Mouse (Mus musculus): ENCODE data around the gene Ncan. TPM values are rescaled to one million over a fixed set of nuclear protein-coding genes. Genes with fewer than 3 reads are reported as not detected.

The Ncan gene
- polyA plus RNA-seq, 1 experiment, result not detected

DNA sequence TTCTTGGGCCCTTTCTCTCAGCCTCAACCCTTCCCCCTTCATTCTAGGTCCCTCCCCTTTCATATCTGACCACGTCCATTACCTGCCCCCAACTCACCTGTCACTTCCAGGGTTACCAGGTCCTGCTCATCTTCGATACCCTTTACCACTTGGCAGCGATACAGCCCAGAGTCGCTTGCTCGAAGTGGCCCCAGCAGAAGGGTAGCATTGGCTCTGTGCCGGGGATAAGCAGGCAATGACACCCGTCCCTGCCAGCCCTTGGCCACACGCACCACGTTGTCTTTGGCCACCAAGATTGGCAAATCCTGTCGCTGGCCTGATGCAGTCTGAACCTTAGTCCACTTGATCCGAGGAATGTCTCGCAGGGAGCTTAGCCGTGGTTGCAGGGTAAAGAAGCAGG lies 5.8 kb downstream of the Ncan start:
- no peak overlapping the region for H3K4me3 ChIP-seq (replicated peaks)
- peaks cover 3% of the 10 kb centered on the region; the same call in 1 of the 2 replicates for H3K9me3 ChIP-seq (ENCODE audit: control insufficient read depth, low read length)
- peaks cover 98% of the 10 kb centered on the region for H3K27me3 ChIP-seq (ENCODE audit: control insufficient read depth)
- no peak for TF ChIP-seq TAL1 (IDR thresholded peaks at IDR 0.05; ENCODE audit: low read length)
- no peak for TF ChIP-seq GATA1 (IDR thresholded peaks at IDR 0.05; ENCODE audit: low read length)
- H3K36me3 ChIP-seq (ENCODE audit: control insufficient read depth), result no peaks in the 10 kb centered on the region
- H3K4me1 ChIP-seq (ENCODE audit: control insufficient read depth), result no peaks in the 10 kb centered on the region

GRCm38 (mm10) chr8:70114488-70114887 lies 6.2 kb downstream of the Ncan start:
- no peaks in the 10 kb centered on the region for H3K4me1 ChIP-seq (ENCODE audit: control insufficient read depth)
- H3K9me3 ChIP-seq (ENCODE audit: control insufficient read depth, low read length), result peaks cover 3% of the 10 kb centered on the region; the same call in 1 of the 2 replicates
- TF ChIP-seq TAL1 (IDR thresholded peaks at IDR 0.05; ENCODE audit: low read length) (no peak), GATA1 (IDR thresholded peaks at IDR 0.05; ENCODE audit: low read length) (no peak)
- peaks cover 98% of the 10 kb centered on the region for H3K27me3 ChIP-seq (ENCODE audit: control insufficient read depth)
- H3K4me3 ChIP-seq (replicated peaks), result no peak overlapping the region
- H3K36me3 ChIP-seq (ENCODE audit: control insufficient read depth), result no peaks in the 10 kb centered on the region

- TF ChIP-seq TAL1 (IDR thresholded peaks at IDR 0.05; ENCODE audit: low read length), result no peak
- no peak for TF ChIP-seq GATA1 (IDR thresholded peaks at IDR 0.05; ENCODE audit: low read length)
- H3K9me3 ChIP-seq (ENCODE audit: control insufficient read depth, low read length), result peaks cover 3% of the 10 kb centered on the region; the same call in 1 of the 2 replicates
Measured at GRCm38 (mm10) chr8:70112401-70113016, 8.2 kb downstream of the Ncan start.

DNA sequence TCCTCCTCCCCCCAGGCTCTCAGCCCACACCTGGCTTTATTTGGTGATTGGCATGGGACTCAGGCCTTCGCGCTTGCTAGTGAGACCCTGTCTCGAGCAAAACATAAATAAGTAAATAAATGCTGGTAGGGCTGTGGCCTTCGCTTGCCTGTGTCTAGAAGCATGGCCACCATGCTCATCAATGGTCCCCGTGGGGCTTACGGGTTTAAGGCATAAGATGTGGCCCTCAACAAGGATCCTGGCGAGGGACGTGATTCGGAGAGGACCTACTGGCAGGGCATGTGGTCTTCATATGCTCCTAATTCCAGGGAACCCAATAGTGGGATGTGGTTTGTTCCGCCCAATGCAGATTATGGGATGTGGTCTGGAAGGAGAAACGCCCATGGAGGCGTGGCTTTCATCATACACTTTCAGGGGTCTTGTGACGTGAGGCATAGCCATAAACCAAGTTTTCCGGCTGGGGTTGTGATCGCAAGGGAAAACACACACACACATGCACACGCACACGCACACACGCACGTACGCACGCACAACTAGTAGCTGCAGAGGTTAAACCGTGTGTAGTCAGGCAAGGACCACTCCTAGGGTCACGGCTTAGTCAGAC lies 9.4 kb downstream of the Ncan start:
- H3K36me3 ChIP-seq (ENCODE audit: control insufficient read depth), result no peaks in the 10 kb centered on the region
- no peaks in the 10 kb centered on the region for H3K4me1 ChIP-seq (ENCODE audit: control insufficient read depth)
- H3K4me3 ChIP-seq (replicated peaks), result no peak overlapping the region
- TF ChIP-seq TAL1 (IDR thresholded peaks at IDR 0.05; ENCODE audit: low read length), result no peak
- no peak for TF ChIP-seq GATA1 (IDR thresholded peaks at IDR 0.05; ENCODE audit: low read length)
- H3K9me3 ChIP-seq (ENCODE audit: control insufficient read depth, low read length), result peaks cover 3% of the 10 kb centered on the region; the same call in 1 of the 2 replicates
- H3K27me3 ChIP-seq (ENCODE audit: control insufficient read depth), result peaks cover 69% of the 10 kb centered on the region

More at GRCm38 (mm10) chr8:70112401-70113016, 8.2 kb downstream of the Ncan start:
- Histone ChIP-seq H3K4me1 (ENCODE audit: control insufficient read depth) (no peaks in the 10 kb centered on the region), H3K27me3 (ENCODE audit: control insufficient read depth) (peaks cover 81% of the 10 kb centered on the region), H3K4me3 (replicated peaks) (no peak overlapping the region), H3K36me3 (ENCODE audit: control insufficient read depth) (no peaks in the 10 kb centered on the region)

DNA sequence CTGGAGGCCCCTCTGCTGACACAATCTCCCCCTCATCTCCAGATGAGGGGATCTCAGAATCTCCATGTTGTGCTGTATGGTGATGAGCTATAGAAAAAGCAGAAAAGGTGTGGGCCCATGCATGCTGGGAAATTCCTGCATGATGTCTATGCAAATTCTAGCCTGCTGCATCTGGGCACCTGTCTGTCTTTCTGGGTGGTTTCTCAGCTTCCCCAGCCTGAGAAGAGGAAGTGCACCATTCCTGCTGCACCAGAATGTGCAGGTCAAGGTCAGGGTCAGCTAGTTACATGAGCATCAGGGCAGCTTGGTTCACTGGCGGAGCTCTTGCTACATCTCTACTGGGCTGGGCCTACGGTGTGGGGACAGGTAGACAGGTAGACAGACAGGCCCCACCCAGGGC lies 10.2 kb downstream of the Ncan start:
- Histone ChIP-seq H3K36me3 (ENCODE audit: control insufficient read depth) (no peaks in the 10 kb centered on the region), H3K27me3 (ENCODE audit: control insufficient read depth) (peaks cover 67% of the 10 kb centered on the region), H3K4me1 (ENCODE audit: control insufficient read depth) (no peaks in the 10 kb centered on the region), H3K4me3 (replicated peaks) (no peak overlapping the region), H3K9me3 (ENCODE audit: control insufficient read depth, low read length) (peaks cover 3% of the 10 kb centered on the region; the same call in 1 of the 2 replicates)
- TF ChIP-seq GATA1 (IDR thresholded peaks at IDR 0.05; ENCODE audit: low read length) (no peak), TAL1 (IDR thresholded peaks at IDR 0.05; ENCODE audit: low read length) (no peak)

DNA sequence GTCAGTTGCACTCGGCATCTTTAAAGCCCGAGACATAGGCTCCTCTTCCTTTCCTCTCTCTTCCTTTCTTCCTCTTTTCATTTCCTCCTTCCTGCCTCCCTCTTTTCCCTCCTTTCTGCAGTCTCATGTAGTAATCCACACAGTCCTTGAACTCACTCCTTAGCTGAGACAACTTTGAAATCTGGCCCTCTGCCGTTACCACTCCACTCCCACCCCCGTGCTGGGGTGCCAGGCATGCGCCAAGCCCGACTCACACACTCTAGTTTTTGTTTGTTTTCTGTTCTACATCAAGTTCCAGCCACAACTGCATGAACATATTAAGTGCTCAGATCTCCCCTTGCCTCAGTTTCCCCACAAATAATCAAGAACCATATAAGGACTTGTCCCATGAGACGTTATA lies 15.8 kb downstream of the Ncan start:
- H3K9me3 ChIP-seq (ENCODE audit: control insufficient read depth, low read length), result no peaks in the 10 kb centered on the region
- H3K27me3 ChIP-seq (ENCODE audit: control insufficient read depth), result peaks cover 12% of the 10 kb centered on the region
- TF ChIP-seq GATA1 (IDR thresholded peaks at IDR 0.05; ENCODE audit: low read length), result no peak
- TF ChIP-seq TAL1 (IDR thresholded peaks at IDR 0.05; ENCODE audit: low read length), result no peak
- no peaks in the 10 kb centered on the region for H3K36me3 ChIP-seq (ENCODE audit: control insufficient read depth)
- no peaks in the 10 kb centered on the region for H3K4me1 ChIP-seq (ENCODE audit: control insufficient read depth)
- no peak overlapping the region for H3K4me3 ChIP-seq (replicated peaks)

DNA sequence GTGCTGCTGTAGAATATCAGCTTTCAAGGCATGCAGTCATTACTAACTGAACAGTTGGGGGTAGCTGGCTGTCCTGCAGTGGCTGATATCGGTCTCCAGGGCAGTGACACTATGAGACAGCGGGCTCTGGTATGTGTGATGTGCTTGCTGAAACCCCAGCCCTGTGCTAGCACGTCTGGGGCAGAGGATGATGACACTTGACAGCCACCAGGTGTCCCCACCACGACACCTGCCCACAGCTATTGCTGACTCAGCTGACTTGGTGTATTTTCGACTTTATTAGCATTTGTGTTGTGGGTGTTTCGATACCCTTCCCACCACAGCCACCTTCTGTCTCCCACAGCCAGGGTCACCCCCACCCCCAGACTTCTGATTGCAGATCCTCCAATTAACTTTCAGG lies 16.2 kb downstream of the Ncan start:
- Histone ChIP-seq H3K36me3 (ENCODE audit: control insufficient read depth) (no peaks in the 10 kb centered on the region), H3K4me3 (replicated peaks) (no peak overlapping the region), H3K9me3 (ENCODE audit: control insufficient read depth, low read length) (no peaks in the 10 kb centered on the region), H3K27me3 (ENCODE audit: control insufficient read depth) (peaks cover 7% of the 10 kb centered on the region), H3K4me1 (ENCODE audit: control insufficient read depth) (no peaks in the 10 kb centered on the region)
- TF ChIP-seq TAL1 (IDR thresholded peaks at IDR 0.05; ENCODE audit: low read length), result no peak
- TF ChIP-seq GATA1 (IDR thresholded peaks at IDR 0.05; ENCODE audit: low read length), result no peak

- no peaks in the 10 kb centered on the region for H3K36me3 ChIP-seq (ENCODE audit: control insufficient read depth)
- no peaks in the 10 kb centered on the region for H3K9me3 ChIP-seq (ENCODE audit: control insufficient read depth, low read length)
- no peak overlapping the region for H3K4me3 ChIP-seq (replicated peaks)
- H3K27me3 ChIP-seq (ENCODE audit: control insufficient read depth), result no peaks in the 10 kb centered on the region; the same call in 1 of the 2 replicates
- H3K4me1 ChIP-seq (ENCODE audit: control insufficient read depth), result no peaks in the 10 kb centered on the region
- TF ChIP-seq GATA1 (IDR thresholded peaks at IDR 0.05; ENCODE audit: low read length), result no peak
- TF ChIP-seq TAL1 (IDR thresholded peaks at IDR 0.05; ENCODE audit: low read length), result no peak
Measured at GRCm38 (mm10) chr8:70100241-70100640, 20.4 kb downstream of the Ncan start.

- no peak overlapping the region for H3K4me3 ChIP-seq (replicated peaks)
- no peak for TF ChIP-seq GATA1 (IDR thresholded peaks at IDR 0.05; ENCODE audit: low read length)
- no peak for TF ChIP-seq TAL1 (IDR thresholded peaks at IDR 0.05; ENCODE audit: low read length)
Measured at GRCm38 (mm10) chr8:70099276-70099675, 21.4 kb downstream of the Ncan start.

More at GRCm38 (mm10) chr8:70099276-70099675, 21.4 kb downstream of the Ncan start:
- Histone ChIP-seq H3K36me3 (ENCODE audit: control insufficient read depth) (no peaks in the 10 kb centered on the region), H3K27me3 (ENCODE audit: control insufficient read depth) (no peaks in the 10 kb centered on the region; the same call in 1 of the 2 replicates), H3K9me3 (ENCODE audit: control insufficient read depth, low read length) (no peaks in the 10 kb centered on the region), H3K4me1 (ENCODE audit: control insufficient read depth) (no peaks in the 10 kb centered on the region)

Measured in erythroblast, embryonic 14.5 days (primary cell).